Mouse (Mus musculus): Measurements from ENCODE around the gene Lipt2. TPM values are rescaled to one million over a fixed set of nuclear protein-coding genes. Genes with fewer than 3 reads are reported as not detected.
A peak's percentile ranks its signal among the peaks of the same experiment; 100 is the strongest.

The Lipt2 gene
- polyA plus RNA-seq, 1 experiment = 4.6 TPM

DNA sequence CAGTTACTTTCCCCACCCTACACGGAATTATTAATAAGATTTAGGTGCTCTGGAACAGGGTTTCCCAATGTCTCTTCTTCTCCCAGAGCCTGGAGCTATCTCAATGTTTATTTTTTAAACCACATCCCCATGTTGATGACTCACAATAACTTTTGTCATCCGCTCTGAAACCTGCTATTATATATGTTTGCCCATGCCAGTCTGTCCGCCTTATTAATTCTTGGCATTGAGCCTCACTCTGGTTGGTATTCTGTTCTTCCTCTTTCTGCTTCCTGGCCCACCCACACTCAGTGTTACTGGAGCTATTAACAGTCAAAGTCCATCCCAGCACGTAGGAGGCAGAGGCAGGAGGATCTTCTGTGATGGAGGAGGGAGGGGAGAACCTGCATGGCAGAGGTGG, 1.4 kb upstream of the Lipt2 start:
- Histone ChIP-seq H3K4me3 (replicated peaks; ENCODE audit: extremely low read depth, low read depth, low read length) (no peak overlapping the region), H3K4me1 (ENCODE audit: control insufficient read depth, insufficient read depth, low read length) (peaks cover 5% of the 10 kb centered on the region)
- TF ChIP-seq POLR2A (IDR thresholded peaks at IDR 0.05; ENCODE audit: borderline replicate concordance, extremely low read depth, low read depth, low read length) (no peak), CTCF (IDR thresholded peaks at IDR 0.05; ENCODE audit: insufficient read depth, low read length) (no peak)
- 49% methylated on average over 4 of the region's 4 CpGs for WGBS
- no peak for DNase-seq

- TF ChIP-seq CTCF (IDR thresholded peaks at IDR 0.05; ENCODE audit: insufficient read depth, low read length) = no peak
- TF ChIP-seq POLR2A (IDR thresholded peaks at IDR 0.05; ENCODE audit: borderline replicate concordance, extremely low read depth, low read depth, low read length) = no peak
- peak overlapping the region; percentile 40 for H3K4me3 ChIP-seq (replicated peaks; ENCODE audit: extremely low read depth, low read depth, low read length)
- H3K4me1 ChIP-seq (ENCODE audit: control insufficient read depth, insufficient read depth, low read length) = peaks cover 5% of the 10 kb centered on the region
- no peak for DNase-seq
- WGBS = 45% methylated on average over 7 of the region's 7 CpGs
Measured at GRCm38 (mm10) chr7:100160006-100160405, 929 bp downstream of the Lipt2 start.

- TF ChIP-seq CTCF (IDR thresholded peaks at IDR 0.05; ENCODE audit: insufficient read depth, low read length) = no peak
- no peak for TF ChIP-seq POLR2A (IDR thresholded peaks at IDR 0.05; ENCODE audit: borderline replicate concordance, extremely low read depth, low read depth, low read length)
- WGBS = 54% methylated on average over 4 of the region's 4 CpGs
- no peak overlapping the region for H3K4me3 ChIP-seq (replicated peaks; ENCODE audit: extremely low read depth, low read depth, low read length)
- no peak for DNase-seq
- peaks cover 5% of the 10 kb centered on the region for H3K4me1 ChIP-seq (ENCODE audit: control insufficient read depth, insufficient read depth, low read length)
Measured at GRCm38 (mm10) chr7:100163506-100163905, 4.4 kb downstream of the Lipt2 start.

DNA sequence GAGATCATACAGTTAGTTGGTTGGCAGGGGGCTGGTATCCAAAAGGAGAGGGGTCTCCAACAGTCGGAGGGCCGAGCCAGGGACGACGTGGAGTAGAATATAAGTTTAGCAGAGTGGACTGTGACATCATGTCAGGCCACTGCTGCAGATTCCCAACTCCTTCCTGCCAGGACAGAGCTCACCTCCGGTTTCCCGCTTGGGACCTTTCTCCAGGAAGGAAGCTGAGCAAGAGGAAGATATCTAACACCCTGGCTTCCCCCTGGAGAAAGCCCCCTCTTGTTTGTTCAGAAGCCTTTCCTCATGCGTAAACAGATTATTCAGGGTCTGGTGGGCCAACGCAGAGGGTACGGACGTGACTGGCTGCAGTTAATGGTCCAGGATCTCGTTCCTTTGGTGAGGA, 9.6 kb downstream of the Lipt2 start:
- WGBS = 53% methylated on average over 11 of the region's 11 CpGs
- no peak for DNase-seq
- H3K4me1 ChIP-seq (ENCODE audit: control insufficient read depth, insufficient read depth, low read length) = no peaks in the 10 kb centered on the region
- TF ChIP-seq CTCF (IDR thresholded peaks at IDR 0.05; ENCODE audit: insufficient read depth, low read length) = no peak
- no peak for TF ChIP-seq POLR2A (IDR thresholded peaks at IDR 0.05; ENCODE audit: borderline replicate concordance, extremely low read depth, low read depth, low read length)
- no peak overlapping the region for H3K4me3 ChIP-seq (replicated peaks; ENCODE audit: extremely low read depth, low read depth, low read length)

- no peaks in the 10 kb centered on the region for H3K4me1 ChIP-seq (ENCODE audit: control insufficient read depth, insufficient read depth, low read length)
- no peak for DNase-seq
- 54% methylated on average over 4 of the region's 4 CpGs for whole genome bisulfite sequencing
- TF ChIP-seq CTCF (IDR thresholded peaks at IDR 0.05; ENCODE audit: insufficient read depth, low read length) (no peak), POLR2A (IDR thresholded peaks at IDR 0.05; ENCODE audit: borderline replicate concordance, extremely low read depth, low read depth, low read length) (no peak)
- H3K4me3 ChIP-seq (replicated peaks; ENCODE audit: extremely low read depth, low read depth, low read length) = no peak overlapping the region
Measured at GRCm38 (mm10) chr7:100170756-100171155, 11.7 kb downstream of the Lipt2 start.

- DNase-seq = no peak
- 62% methylated on average over 3 of the region's 3 CpGs for WGBS
- TF ChIP-seq POLR2A (IDR thresholded peaks at IDR 0.05; ENCODE audit: borderline replicate concordance, extremely low read depth, low read depth, low read length) = no peak
- TF ChIP-seq CTCF (IDR thresholded peaks at IDR 0.05; ENCODE audit: insufficient read depth, low read length) = no peak
- no peak within 1 kb of the TSS for H3K4me3 ChIP-seq (replicated peaks; ENCODE audit: extremely low read depth, low read depth, low read length)
- H3K4me1 ChIP-seq (ENCODE audit: control insufficient read depth, insufficient read depth, low read length) = peaks cover 5% of the 10 kb centered on the region; the same call in 1 of the 2 replicates
Measured at GRCm38 (mm10) chr7:100176269-100176668, 17.2 kb downstream of the Lipt2 start, which contains the start of gene Kcne3. Gene Kcne3 (plus strand): TSS chr7:100176502.

GRCm38 (mm10) chr7:100178016-100178890, 19.2 kb downstream of the Lipt2 start:
- peaks cover 5% of the 10 kb centered on the region; the same call in 1 of the 2 replicates for H3K4me1 ChIP-seq (ENCODE audit: control insufficient read depth, insufficient read depth, low read length)
- peak overlapping the region; percentile 59 for H3K4me3 ChIP-seq (replicated peaks; ENCODE audit: extremely low read depth, low read depth, low read length)
- peak; percentile 61 for DNase-seq
- 10% methylated on average over 30 of the region's 30 CpGs for WGBS
- TF ChIP-seq CTCF (IDR thresholded peaks at IDR 0.05; ENCODE audit: insufficient read depth, low read length) = no peak
- 0 out of 2 replicates have a peak, but pooled peaks have one; percentile 1 for TF ChIP-seq POLR2A (IDR thresholded peaks at IDR 0.05; ENCODE audit: borderline replicate concordance, extremely low read depth, low read depth, low read length)

GRCm38 (mm10) chr7:100178891-100179233, 19.8 kb downstream of the Lipt2 start:
- WGBS = 3% methylated on average over 15 of the region's 15 CpGs
- peaks cover 5% of the 10 kb centered on the region; the same call in 1 of the 2 replicates for H3K4me1 ChIP-seq (ENCODE audit: control insufficient read depth, insufficient read depth, low read length)
- no peak for DNase-seq
- H3K4me3 ChIP-seq (replicated peaks; ENCODE audit: extremely low read depth, low read depth, low read length) = peak overlapping the region; percentile 59
- no peak for TF ChIP-seq CTCF (IDR thresholded peaks at IDR 0.05; ENCODE audit: insufficient read depth, low read length)
- no peak for TF ChIP-seq POLR2A (IDR thresholded peaks at IDR 0.05; ENCODE audit: borderline replicate concordance, extremely low read depth, low read depth, low read length)

GRCm38 (mm10) chr7:100179394-100179793, 20.3 kb downstream of the Lipt2 start:
- 54% methylated on average over 7 of the region's 7 CpGs for WGBS
- TF ChIP-seq POLR2A (IDR thresholded peaks at IDR 0.05; ENCODE audit: borderline replicate concordance, extremely low read depth, low read depth, low read length) = no peak
- no peak for TF ChIP-seq CTCF (IDR thresholded peaks at IDR 0.05; ENCODE audit: insufficient read depth, low read length)
- no peak for DNase-seq
- no peak overlapping the region for H3K4me3 ChIP-seq (replicated peaks; ENCODE audit: extremely low read depth, low read depth, low read length)
- peaks cover 5% of the 10 kb centered on the region; the same call in 1 of the 2 replicates for H3K4me1 ChIP-seq (ENCODE audit: control insufficient read depth, insufficient read depth, low read length)

Measured in lung, adult 2 months (tissue).